Mouse (Mus musculus): ENCODE data around the gene 4930512M02Rik. TPM values are rescaled to one million over a fixed set of nuclear protein-coding genes. Genes with fewer than 3 reads are reported as not detected.

The 4930512M02Rik gene
- polyA plus RNA-seq (2012; rRNA removed; ENCODE audit: low replicate concordance): not detected in 2 replicates

DNA sequence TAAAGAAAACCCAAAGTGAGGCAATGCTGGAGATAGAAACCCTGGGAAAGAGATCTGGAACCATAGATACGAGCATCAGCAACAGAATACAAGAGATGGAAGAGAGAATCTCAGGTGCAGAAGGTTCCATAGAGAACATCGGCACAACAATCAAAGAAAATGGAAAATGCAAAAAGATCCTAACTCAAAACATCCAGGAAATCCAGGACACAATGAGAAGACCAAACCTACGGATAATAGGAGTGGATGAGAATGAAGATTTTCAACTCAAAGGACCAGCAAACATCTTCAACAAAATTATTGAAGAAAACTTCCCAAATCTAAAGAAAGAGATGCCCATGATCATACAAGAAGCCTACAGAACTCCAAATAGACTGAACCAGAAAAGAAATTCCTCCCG is at the start of gene 4930512M02Rik:
Gene 4930512M02Rik, minus strand, starts transcription at position 101 of the 400 bp plus-strand sequence.

Other genes starting within 250 kb of the 4930512M02Rik start
- 1.8 TPM in 1 of 2 replicates, not detected in the other for gene Spata48, start 165.7 kb downstream of the 4930512M02Rik start, polyA plus RNA-seq (2012; rRNA removed; ENCODE audit: low replicate concordance)
- 0.05 and 0.06 TPM in 2 replicates for gene Zpbp, start 165.4 kb downstream of the 4930512M02Rik start, polyA plus RNA-seq (2012; rRNA removed; ENCODE audit: low replicate concordance)
- 8.2 and 10.6 TPM in 2 replicates for gene Ikzf1, start 57.2 kb upstream of the 4930512M02Rik start, polyA plus RNA-seq (2012; rRNA removed; ENCODE audit: low replicate concordance)
- gene Fignl1, start 181.1 kb upstream of the 4930512M02Rik start, polyA plus RNA-seq (2012; rRNA removed; ENCODE audit: low replicate concordance): 0.05 and 0.82 TPM in 2 replicates